Mouse (Mus musculus) macrophage (primary cell): Measurements from ENCODE around the gene Plekhh1. TPM values are rescaled to one million over a fixed set of nuclear protein-coding genes. Genes with fewer than 3 reads are reported as not detected.

Experiments used
- H3K27ac ChIP-seq: fragments of 350-480 bp; formaldehyde crosslinking; 2 replicates; pipeline ENCODE4 v1.9.0; 2021
- H3K36me3 ChIP-seq: fragments of 350-480 bp; formaldehyde crosslinking; 2 replicates; pipeline ENCODE4 v1.9.0; 2021; ENCODE audit errors: inconsistent target
- H3K4me3 ChIP-seq: fragments of 350-480 bp; formaldehyde crosslinking; 2 replicates; pipeline ENCODE4 v1.9.0; 2021; ENCODE audit errors: inconsistent target
- H3K79me2 ChIP-seq: fragments of 350-480 bp; formaldehyde crosslinking; 2 replicates; pipeline ENCODE4 v1.9.0; 2021; ENCODE audit errors: inconsistent target
- WGBS: methylation state at CpG from one replicate; pipeline ENCODE4 v1.1.7; 2026; ENCODE audit warnings: inconsistent platforms; ENCODE audit not compliant: missing documents; 5-methylcytosine and 5-hydroxymethylcytosine counted together
- polyA plus RNA-seq: library from polyadenylated mRNA; stranded (reverse); fragments of 250-400 nt; gene quantifications from 3 replicates; pipeline ENCODE4 v1.2.4, GENCODE M21; 2018; ENCODE audit warnings: inconsistent platforms

Plekhh1 gene
- polyA plus RNA-seq, 1 experiment from 2014 or later = 0.03 TPM

- Histone ChIP-seq H3K4me3 (no peak overlapping the region), H3K79me2 (no peaks in the 10 kb centered on the region), H3K36me3 (no peaks in the 10 kb centered on the region), H3K27ac (no peak overlapping the region)
- WGBS = 96% methylated on average over 9 of the region's 9 CpGs
These were observed 41.9 kb downstream of the Plekhh1 start for GRCm38 (mm10) chr12:79070736-79071333.

- no peaks in the 10 kb centered on the region for H3K79me2 ChIP-seq
- H3K27ac ChIP-seq = no peak overlapping the region
- 43% methylated on average over 6 of the region's 6 CpGs for WGBS
- H3K36me3 ChIP-seq = no peaks in the 10 kb centered on the region
- no peak overlapping the region for H3K4me3 ChIP-seq
These were observed 43.6 kb downstream of the Plekhh1 start for GRCm38 (mm10) chr12:79072576-79072975.

GRCm38 (mm10) chr12:79073362-79073761, 44.4 kb downstream of the Plekhh1 start:
- Histone ChIP-seq H3K27ac (no peak overlapping the region), H3K79me2 (no peaks in the 10 kb centered on the region), H3K36me3 (no peaks in the 10 kb centered on the region), H3K4me3 (no peak overlapping the region)
- 96% methylated on average over 6 of the region's 6 CpGs for WGBS

GRCm38 (mm10) chr12:79089182-79089812, 60.3 kb downstream of the Plekhh1 start, which contains the start of gene Pigh:
TSS of gene Pigh (minus strand) at chr12:79089651.
- H3K36me3 ChIP-seq = no peaks in the 10 kb centered on the region
- WGBS = under 1% methylated on average over 50 of the region's 53 CpGs
- H3K27ac ChIP-seq = no peak within 1 kb of the TSS
- H3K79me2 ChIP-seq = no peaks in the 10 kb centered on the region
- H3K4me3 ChIP-seq = peak within 1 kb of the TSS; percentile 34

- Histone ChIP-seq H3K4me3 (no peak overlapping the region), H3K79me2 (no peaks in the 10 kb centered on the region), H3K27ac (no peak overlapping the region), H3K36me3 (no peaks in the 10 kb centered on the region)
- WGBS = 15% methylated on average over 4 of the region's 4 CpGs
These were observed 63.6 kb downstream of the Plekhh1 start for GRCm38 (mm10) chr12:79092569-79092968.

GRCm38 (mm10) chr12:79097106-79097752, 68.3 kb downstream of the Plekhh1 start:
- no peaks in the 10 kb centered on the region for H3K36me3 ChIP-seq
- no peak overlapping the region for H3K27ac ChIP-seq
- H3K4me3 ChIP-seq = no peak overlapping the region
- 54% methylated on average over 2 of the region's 3 CpGs for WGBS
- H3K79me2 ChIP-seq = no peaks in the 10 kb centered on the region

- Histone ChIP-seq H3K36me3 (no peaks in the 10 kb centered on the region), H3K4me3 (no peak overlapping the region), H3K27ac (no peak overlapping the region), H3K79me2 (no peaks in the 10 kb centered on the region)
- WGBS = 88% methylated on average over 3 of the region's 3 CpGs
These were observed 74.8 kb downstream of the Plekhh1 start for GRCm38 (mm10) chr12:79103773-79104172.

GRCm38 (mm10) chr12:79104544-79104943, 75.6 kb downstream of the Plekhh1 start:
- Histone ChIP-seq H3K4me3 (no peak overlapping the region), H3K79me2 (no peaks in the 10 kb centered on the region), H3K36me3 (no peaks in the 10 kb centered on the region), H3K27ac (no peak overlapping the region)
- WGBS = 66% methylated on average over 2 of the region's 2 CpGs

- no peaks in the 10 kb centered on the region for H3K36me3 ChIP-seq
- 100% methylated on average over 4 of the region's 5 CpGs for WGBS
- no peak overlapping the region for H3K4me3 ChIP-seq
- H3K27ac ChIP-seq = no peak overlapping the region
- H3K79me2 ChIP-seq = no peaks in the 10 kb centered on the region
These were observed 76.3 kb downstream of the Plekhh1 start for GRCm38 (mm10) chr12:79105312-79105711.

GRCm38 (mm10) chr12:79118991-79119390, 90.0 kb downstream of the Plekhh1 start:
- no peak overlapping the region for H3K4me3 ChIP-seq
- no peak overlapping the region for H3K27ac ChIP-seq
- 90% methylated on average over 4 of the region's 4 CpGs for WGBS
- H3K36me3 ChIP-seq = no peaks in the 10 kb centered on the region
- no peaks in the 10 kb centered on the region for H3K79me2 ChIP-seq

- WGBS = 43% methylated on average over 3 of the region's 3 CpGs
- no peak overlapping the region for H3K27ac ChIP-seq
- H3K79me2 ChIP-seq = no peaks in the 10 kb centered on the region
- H3K4me3 ChIP-seq = no peak overlapping the region
- H3K36me3 ChIP-seq = no peaks in the 10 kb centered on the region
These were observed 93.9 kb downstream of the Plekhh1 start for GRCm38 (mm10) chr12:79122820-79123219.

- 5% methylated on average over 47 of the region's 47 CpGs for WGBS
These were observed 101.6 kb downstream of the Plekhh1 start, which contains the start of gene Arg2 for GRCm38 (mm10) chr12:79130299-79131177. TSS of gene Arg2 (plus strand) at chr12:79130777.

More at GRCm38 (mm10) chr12:79130299-79131177, 101.6 kb downstream of the Plekhh1 start, which contains the start of gene Arg2:
- no peak within 1 kb of the TSS for H3K4me3 ChIP-seq
- no peaks in the 10 kb centered on the region for H3K79me2 ChIP-seq
- H3K36me3 ChIP-seq = no peaks in the 10 kb centered on the region
- no peak within 1 kb of the TSS for H3K27ac ChIP-seq
